Mouse (Mus musculus): Measurements from ENCODE around the gene Capn13. TPM values are rescaled to one million over a fixed set of nuclear protein-coding genes. Genes with fewer than 3 reads are reported as not detected.
A peak's percentile ranks its signal among the peaks of the same experiment; 100 is the strongest.

The Capn13 gene
- total and polyA plus RNA-seq, 3 experiments, result not detected

- Histone ChIP-seq H3K4me3 (ENCODE audit: control insufficient read depth in 1 of 2, insufficient read depth in 1 of 2, low read depth in 2 of 2, low read length in 2 of 2) (peak overlapping the region; percentile 47 to 59), H3K27me3 (ENCODE audit: control insufficient read depth in 1 of 2, insufficient read depth in 2 of 2, low read length in 2 of 2) (no peaks in the 10 kb centered on the region), H3K79me2 (ENCODE audit: control insufficient read depth, insufficient read depth, low read length, poor library complexity) (no peaks in the 10 kb centered on the region), H3K9ac (ENCODE audit: control insufficient read depth, low read depth, low read length, poor library complexity, severe bottlenecking) (peak overlapping the region; percentile 24), H3K36me3 (ENCODE audit: control insufficient read depth in 1 of 2, insufficient read depth in 2 of 2, low read length in 2 of 2) (peaks cover 0 to 3% of the 10 kb centered on the region in 2 experiments; a peak in 2 of 4 replicates), H3K4me1 (ENCODE audit: control insufficient read depth in 1 of 2, insufficient read depth in 2 of 2, low read length in 2 of 2) (peaks cover 0 to 22% of the 10 kb centered on the region in 2 experiments; a peak in 2 of 4 replicates), H3K9me3 (replicated peaks; ENCODE audit: insufficient read depth, low read length) (no peaks in the 10 kb centered on the region), H3K27ac (ENCODE audit: control insufficient read depth, low read depth, low read length) (peak overlapping the region; percentile 32)
- peak; percentile 91 for DNase-seq (ENCODE audit: low read depth, low spot score)
- TF ChIP-seq MAX (IDR thresholded peaks at IDR 0.05; ENCODE audit: low read length), result 0 out of 2 replicates have a peak, but pooled peaks have one; percentile 33
- TF ChIP-seq EP300 (IDR thresholded peaks at IDR 0.05; ENCODE audit: low read depth in 1 of 2, low read length in 2 of 2), result no peak
- no peak for TF ChIP-seq MEF2A (IDR thresholded peaks at IDR 0.05; ENCODE audit: extremely low read depth, insufficient replicate concordance, low read depth, low read length, poor library complexity, severe bottlenecking)
- no peak for TF ChIP-seq CHD1 (IDR thresholded peaks at IDR 0.05; ENCODE audit: low read depth, low read length)
- TF ChIP-seq MYC (IDR thresholded peaks at IDR 0.05; ENCODE audit: low read depth, low read length), result no peak
- no peak for TF ChIP-seq MAFK (IDR thresholded peaks at IDR 0.05; ENCODE audit: borderline replicate concordance, low read depth, low read length)
- no peak; the same call in 1 of the 2 replicates for TF ChIP-seq MXI1 (IDR thresholded peaks at IDR 0.05; ENCODE audit: low read depth, low read length)
- TF ChIP-seq ZMIZ1 (IDR thresholded peaks at IDR 0.05; ENCODE audit: low read depth, low read length), result no peak
- TF ChIP-seq RAD21 (IDR thresholded peaks at IDR 0.05; ENCODE audit: low read depth, low read length), result peak; percentile 70
- TF ChIP-seq MYB (IDR thresholded peaks at IDR 0.05; ENCODE audit: low read depth, low read length), result 0 out of 2 replicates have a peak, but pooled peaks have one; percentile 12
- TF ChIP-seq KAT2A (conservative IDR thresholded peaks at IDR 0.05; ENCODE audit: low read depth, low read length), result no peak
- no peak for TF ChIP-seq RCOR1 (IDR thresholded peaks at IDR 0.05; ENCODE audit: low read depth, low read length)
- TF ChIP-seq TBP (IDR thresholded peaks at IDR 0.05; ENCODE audit: low read depth, low read length), result peak; percentile 42
- TF ChIP-seq ETS1 (IDR thresholded peaks at IDR 0.05; ENCODE audit: low read depth, low read length), result no peak
- peak; percentile 68 for TF ChIP-seq ELF1 (IDR thresholded peaks at IDR 0.05; ENCODE audit: low read depth, low read length)
- no peak for TF ChIP-seq UBTF (IDR thresholded peaks at IDR 0.05; ENCODE audit: borderline replicate concordance, insufficient read depth, low read depth, low read length)
- no peak for TF ChIP-seq BHLHE40 (IDR thresholded peaks at IDR 0.05; ENCODE audit: borderline replicate concordance, low read depth, low read length)
- no peak; the same call in 1 of the 2 replicates for TF ChIP-seq MAZ (IDR thresholded peaks at IDR 0.05; ENCODE audit: low read depth, low read length)
- no peak for TF ChIP-seq USF1 (IDR thresholded peaks at IDR 0.05; ENCODE audit: low read depth, low read length)
- TF ChIP-seq GABPA (IDR thresholded peaks at IDR 0.05; ENCODE audit: low read depth, low read length), result no peak
- TF ChIP-seq JUND (IDR thresholded peaks at IDR 0.05; ENCODE audit: low read depth, low read length), result no peak
- TF ChIP-seq SIN3A (IDR thresholded peaks at IDR 0.05; ENCODE audit: low read length), result no peak
- no peak for TF ChIP-seq HCFC1 (IDR thresholded peaks at IDR 0.05; ENCODE audit: low read depth, low read length)
- TF ChIP-seq ZNF384 (IDR thresholded peaks at IDR 0.05; ENCODE audit: low read depth, low read length), result no peak
- TF ChIP-seq NRF1 (IDR thresholded peaks at IDR 0.05; ENCODE audit: insufficient read depth, low read depth, low read length, poor library complexity, severe bottlenecking), result no peak
- TF ChIP-seq POLR2AphosphoS5 (IDR thresholded peaks at IDR 0.05; ENCODE audit: borderline replicate concordance, low read depth, low read length), result no peak
- no peak for TF ChIP-seq GATA1 (IDR thresholded peaks at IDR 0.05; ENCODE audit: low read depth, low read length)
- TF ChIP-seq TCF12 (IDR thresholded peaks at IDR 0.05; ENCODE audit: low read depth, low read length), result no peak
- TF ChIP-seq E2F4 (IDR thresholded peaks at IDR 0.05; ENCODE audit: borderline replicate concordance, low read depth, low read length), result no peak
- TF ChIP-seq NELFE (IDR thresholded peaks at IDR 0.05; ENCODE audit: low read depth, low read length), result no peak; the same call in 1 of the 2 replicates
- TF ChIP-seq TAL1 (IDR thresholded peaks at IDR 0.05; ENCODE audit: low read length), result no peak
- TF ChIP-seq CTCF (IDR thresholded peaks at IDR 0.05 in 2 of 3, conservative IDR thresholded peaks at IDR 0.05 in 1 of 3; ENCODE audit: control insufficient read depth in 1 of 3, insufficient read depth in 1 of 3, low read depth in 2 of 3, low read length in 3 of 3, poor library complexity in 1 of 3, severe bottlenecking in 1 of 3), result peak; percentile 61 to 92 (median 90)
- 0 out of 4 replicates have a peak, but pooled peaks of 1 of the 2 experiments have one; percentile 24 for TF ChIP-seq POLR2A (IDR thresholded peaks at IDR 0.05; ENCODE audit: control insufficient read depth in 1 of 2, insufficient read depth in 1 of 2, low read depth in 1 of 2, low read length in 2 of 2, poor library complexity in 1 of 2)
- peak; percentile 81 for TF ChIP-seq SMC3 (IDR thresholded peaks at IDR 0.05; ENCODE audit: low read depth, low read length)
- no peak for TF ChIP-seq ZKSCAN1 (IDR thresholded peaks at IDR 0.05; ENCODE audit: low read depth, low read length)
Measured at GRCm38 (mm10) chr17:73301258-73302050, 99.2 kb downstream of the Capn13 start.

Measured in MEL (cell line).